Mouse (Mus musculus) MEL-GATA-1-ER (cell line): ENCODE measurements around the gene 4933405L10Rik.

Experiments used
- DNase-seq: peaks from one replicate; pipeline ENCODE4 v3.0.0-alpha.2; 2012; ENCODE audit warnings: low read depth; ENCODE audit errors: extremely low read depth

Gene 4933405L10Rik

GRCm38 (mm10) chr8:105754688-105755087, 47.2 kb downstream of the 4933405L10Rik start:
- no peak for DNase-seq

- no peak for DNase-seq
Observed at GRCm38 (mm10) chr8:105757796-105758276, 50.4 kb downstream of the 4933405L10Rik start.

GRCm38 (mm10) chr8:105758277-105759108, 51.0 kb downstream of the 4933405L10Rik start, which contains the start of gene Gfod2:
Gene Gfod2, minus strand, starts transcription at chr8:105758664.
- DNase-seq: peak; percentile 76
